Mouse (Mus musculus) bone marrow, adult 2 months (tissue): ENCODE results near the gene Strc.

Source experiments
- CTCF ChIP-seq: fragments of 200-500 bp; IDR thresholded peaks from 2 replicates; pipeline ENCODE4 v1.5.1; 2011; ENCODE audit warnings: low read length, control low read depth; ENCODE audit not compliant: control insufficient read depth, insufficient read depth
- POLR2A ChIP-seq: fragments of 200-500 bp; IDR thresholded peaks from 2 replicates; pipeline ENCODE4 v1.6.1; 2011; ENCODE audit warnings: low read depth, mild to moderate bottlenecking, control low read depth, low read length, borderline replicate concordance; ENCODE audit not compliant: control insufficient read depth

DNA sequence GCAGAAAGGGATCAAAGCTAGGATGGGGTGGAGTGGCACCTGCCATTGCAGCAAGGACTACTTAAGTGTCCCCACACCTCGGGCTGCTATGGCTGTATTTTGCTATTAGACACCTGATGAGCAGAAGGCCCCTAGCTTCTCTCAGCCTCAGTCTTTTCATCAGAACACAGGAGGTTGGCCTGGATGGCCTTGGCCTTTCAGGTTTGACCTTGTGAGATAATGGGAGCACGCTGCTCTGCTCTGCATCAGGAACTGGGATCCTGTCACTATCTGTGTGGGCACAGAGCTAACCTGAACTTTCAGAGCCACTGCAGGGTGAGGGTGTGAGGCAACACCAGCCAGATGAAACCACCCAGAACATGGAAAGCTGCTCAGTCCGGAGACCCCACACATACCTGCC, 14.7 kb downstream of the Strc start:
- no peak for TF ChIP-seq POLR2A
- no peak for TF ChIP-seq CTCF
